Mouse (Mus musculus) left cerebral cortex, postnatal 36 days (tissue): ENCODE data around the gene Macrod2. TPM values are rescaled to one million over a fixed set of nuclear protein-coding genes. Genes with fewer than 3 reads are reported as not detected.
A peak's percentile ranks its signal among the peaks of the same experiment; 100 is the strongest.

Source experiments
- DNase-seq, 2 experiments: peaks; one replicate each; pipeline ENCODE4 v3.0.0; 2021 to 2022; ENCODE audit warnings: low spot score in 2 of 2, mixed read lengths in 1 of 2
- intact Hi-C: fragments of 180-260 bp; cut with DNase I; formaldehyde crosslinking; loops from one replicate; pipeline ENCODE4 v1.15.1; 2025
- total RNA-seq, 2 experiments: library from RNA; stranded (reverse); gene quantifications; 2 replicates each; pipeline ENCODE4 v1.2.3; 2021

Gene Macrod2
- total RNA-seq, 2 experiments from 2014 or later: 47.2 to 55.6 TPM

- no peak for DNase-seq
- intact Hi-C loops: no loop called here
Measured at GRCm38 (mm10) chr2:142163506-142164275, 1768.6 kb downstream of the Macrod2 start.

GRCm38 (mm10) chr2:142169649-142170048 lies 1774.5 kb downstream of the Macrod2 start:
- no peak for DNase-seq
- intact Hi-C loops: no loop called here

GRCm38 (mm10) chr2:142172706-142173105 lies 1777.6 kb downstream of the Macrod2 start:
- intact Hi-C loops: no loop called here
- peak; percentile 48 to 70 for DNase-seq

GRCm38 (mm10) chr2:142174039-142174438 lies 1778.9 kb downstream of the Macrod2 start:
- intact Hi-C loops: no loop called here
- DNase-seq: no peak

GRCm38 (mm10) chr2:142186922-142187321 lies 1791.8 kb downstream of the Macrod2 start:
- no peak for DNase-seq
- intact Hi-C loops: no loop called here

- intact Hi-C loops: no loop called here
- DNase-seq: no peak
Measured at GRCm38 (mm10) chr2:142187428-142187827, 1792.3 kb downstream of the Macrod2 start.

GRCm38 (mm10) chr2:142217371-142217770 lies 1822.3 kb downstream of the Macrod2 start:
- intact Hi-C loops: no loop called here
- no peak for DNase-seq

GRCm38 (mm10) chr2:142222137-142222921 lies 1827.2 kb downstream of the Macrod2 start:
- intact Hi-C loops: no loop called here

GRCm38 (mm10) chr2:142222926-142223325 lies 1827.8 kb downstream of the Macrod2 start:
- intact Hi-C loops: no loop called here
- no peak for DNase-seq

More at GRCm38 (mm10) chr2:142222137-142222921, 1827.2 kb downstream of the Macrod2 start:
- no peak for DNase-seq

- DNase-seq: no peak
- intact Hi-C loops: no loop called here
Measured at GRCm38 (mm10) chr2:142230985-142231549, 1836.0 kb downstream of the Macrod2 start.

GRCm38 (mm10) chr2:142232828-142233227 lies 1837.7 kb downstream of the Macrod2 start:
- DNase-seq: no peak
- intact Hi-C loops: no loop called here

- DNase-seq: no peak
- intact Hi-C loops: no loop called here
Measured at GRCm38 (mm10) chr2:142243483-142243882, 1848.4 kb downstream of the Macrod2 start.

GRCm38 (mm10) chr2:142250383-142250782 lies 1855.3 kb downstream of the Macrod2 start:
- intact Hi-C loops: loop anchor here (10.0 kb wide), 1 partner anchor 564 kb away; no protein-coding TSS in a partner anchor
- DNase-seq: no peak

- no peak for DNase-seq
- intact Hi-C loops: loop anchor here (10.0 kb wide), 1 partner anchor 563 kb away; no protein-coding TSS in a partner anchor
Measured at GRCm38 (mm10) chr2:142251518-142251917, 1856.4 kb downstream of the Macrod2 start.

- DNase-seq: peak; percentile 79 to 85
- intact Hi-C loops: loop anchor here (10.0 kb wide), 1 partner anchor 561 kb away; no protein-coding TSS in a partner anchor
Measured at GRCm38 (mm10) chr2:142253913-142254312, 1858.8 kb downstream of the Macrod2 start.

- intact Hi-C loops: loop anchor here (10.0 kb wide), 1 partner anchor 560 kb away; no protein-coding TSS in a partner anchor
- DNase-seq: no peak
Measured at GRCm38 (mm10) chr2:142254566-142254965, 1859.5 kb downstream of the Macrod2 start.

GRCm38 (mm10) chr2:142257501-142257900 lies 1862.4 kb downstream of the Macrod2 start:
- intact Hi-C loops: loop anchor here (10.0 kb wide), 1 partner anchor 557 kb away; no protein-coding TSS in a partner anchor
- DNase-seq: no peak

- intact Hi-C loops: loop anchor here (10.0 kb wide), 1 partner anchor 454 kb away; no protein-coding TSS in a partner anchor
- no peak for DNase-seq
Measured at GRCm38 (mm10) chr2:142261046-142261445, 1865.9 kb downstream of the Macrod2 start.

- no peak for DNase-seq
- intact Hi-C loops: loop anchor here (10.0 kb wide), 1 partner anchor 450 kb away; no protein-coding TSS in a partner anchor
Measured at GRCm38 (mm10) chr2:142264697-142265096, 1869.6 kb downstream of the Macrod2 start.

GRCm38 (mm10) chr2:142267836-142268235 lies 1872.7 kb downstream of the Macrod2 start:
- no peak for DNase-seq
- intact Hi-C loops: loop anchor here (10.0 kb wide), 1 partner anchor 447 kb away; no protein-coding TSS in a partner anchor
